Mouse (Mus musculus) neural tube, embryonic 13.5 days (tissue): ENCODE results near the gene H2-M5. TPM values are rescaled to one million over a fixed set of nuclear protein-coding genes. Genes with fewer than 3 reads are reported as not detected.

Experiments
- ATAC-seq: fragments of 200-750 bp; cut with Nextera tagmentation; 2 replicates; pipeline ENCODE4 v1.8.0; 2017; ENCODE audit warnings: low read depth, mild to moderate bottlenecking, moderate TSS enrichment, moderate library complexity
- H3K27ac ChIP-seq: fragments of 300-500 bp; sonication (generic); replicated peaks from 2 replicates; pipeline ENCODE4 v1.5.1; 2015; ENCODE audit warnings: moderate library complexity, mild to moderate bottlenecking, inconsistent platforms
- H3K27me3 ChIP-seq: fragments of 300-500 bp; sonication (generic); 2 replicates; pipeline ENCODE4 v1.6.1; 2015; ENCODE audit warnings: mild to moderate bottlenecking, inconsistent platforms
- H3K36me3 ChIP-seq: fragments of 300-500 bp; sonication (generic); 2 replicates; pipeline ENCODE4 v1.6.1; 2015; ENCODE audit warnings: mild to moderate bottlenecking, inconsistent platforms
- H3K4me1 ChIP-seq: fragments of 300-500 bp; sonication (generic); replicated peaks from 2 replicates; pipeline ENCODE4 v1.6.1; 2015; ENCODE audit warnings: inconsistent platforms
- H3K4me2 ChIP-seq: fragments of 300-500 bp; sonication (generic); 2 replicates; pipeline ENCODE4 v1.6.1; 2015; ENCODE audit warnings: inconsistent platforms, mild to moderate bottlenecking, moderate library complexity
- H3K4me3 ChIP-seq: fragments of 300-500 bp; sonication (generic); 2 replicates; pipeline ENCODE4 v1.5.1; 2015; ENCODE audit warnings: mild to moderate bottlenecking, inconsistent platforms
- H3K9ac ChIP-seq: fragments of 300-500 bp; sonication (generic); 2 replicates; pipeline ENCODE4 v1.6.1; 2015; ENCODE audit warnings: moderate library complexity, mild to moderate bottlenecking, inconsistent platforms
- H3K9me3 ChIP-seq: fragments of 300-500 bp; sonication (generic); 2 replicates; pipeline ENCODE4 v1.6.1; 2016; ENCODE audit warnings: inconsistent platforms
- WGBS: fragments of 180-500 bp; shearing (Covaris S2); methylation state at CpG from one replicate; pipeline ENCODE4 v1.1.7; 2015; 5-methylcytosine and 5-hydroxymethylcytosine counted together
- polyA plus RNA-seq: library from polyadenylated mRNA; unstranded; fragments of >200 nt; fragmentation: Nextera tagmentation; extraction: Ambion mirVana; gene quantifications from 2 replicates; pipeline ENCODE4 v1.2.1, GENCODE M21; 2015

Gene H2-M5
- polyA plus RNA-seq, 1 experiment from 2014 or later = 2.3 TPM

- no peaks in the 10 kb centered on the region for H3K27me3 ChIP-seq
- no peak overlapping the region for H3K4me3 ChIP-seq
- H3K36me3 ChIP-seq = peaks cover 75% of the 10 kb centered on the region
- H3K9me3 ChIP-seq = no peaks in the 10 kb centered on the region
- no peak for ATAC-seq
- no peak overlapping the region for H3K4me2 ChIP-seq
- no peak overlapping the region for H3K9ac ChIP-seq
- peaks cover 43% of the 10 kb centered on the region for H3K4me1 ChIP-seq
- no peak overlapping the region for H3K27ac ChIP-seq
- WGBS = 93% methylated on average over 17 of the region's 17 CpGs
These were observed 20.2 kb upstream of the H2-M5 start for GRCm38 (mm10) chr17:37009460-37010042.

- Histone ChIP-seq H3K9ac (no peak overlapping the region), H3K4me2 (no peak overlapping the region), H3K27me3 (no peaks in the 10 kb centered on the region), H3K4me3 (no peak overlapping the region), H3K36me3 (peaks cover 79% of the 10 kb centered on the region), H3K4me1 (peaks cover 57% of the 10 kb centered on the region), H3K9me3 (no peaks in the 10 kb centered on the region), H3K27ac (no peak overlapping the region)
- 95% methylated on average over 6 of the region's 6 CpGs for WGBS
- ATAC-seq = no peak
These were observed 18.8 kb upstream of the H2-M5 start for GRCm38 (mm10) chr17:37008161-37008560.

GRCm38 (mm10) chr17:37003366-37003765 lies 14.0 kb upstream of the H2-M5 start:
- H3K27me3 ChIP-seq = no peaks in the 10 kb centered on the region
- H3K4me3 ChIP-seq = peak overlapping the region; percentile 63
- peaks cover 36% of the 10 kb centered on the region for H3K4me1 ChIP-seq
- peak overlapping the region; percentile 87 for H3K9ac ChIP-seq
- peak overlapping the region; percentile 70 for H3K4me2 ChIP-seq
- H3K36me3 ChIP-seq = peaks cover 38% of the 10 kb centered on the region
- no peaks in the 10 kb centered on the region for H3K9me3 ChIP-seq
- H3K27ac ChIP-seq = peak overlapping the region; percentile 95
- 37% methylated on average over 4 of the region's 4 CpGs for WGBS
- ATAC-seq = peak; percentile 30

GRCm38 (mm10) chr17:37002364-37003330 lies 13.3 kb upstream of the H2-M5 start:
- peak; percentile 90 for ATAC-seq
- H3K4me2 ChIP-seq = peak overlapping the region; percentile 70
- H3K27ac ChIP-seq = peak overlapping the region; percentile 95
- H3K4me1 ChIP-seq = peaks cover 29% of the 10 kb centered on the region
- H3K36me3 ChIP-seq = peaks cover 31% of the 10 kb centered on the region
- H3K4me3 ChIP-seq = peak overlapping the region; percentile 63
- WGBS = under 1% methylated on average over 49 of the region's 49 CpGs
- no peaks in the 10 kb centered on the region for H3K27me3 ChIP-seq
- H3K9ac ChIP-seq = peak overlapping the region; percentile 87
- H3K9me3 ChIP-seq = no peaks in the 10 kb centered on the region

- Histone ChIP-seq H3K9ac (0 out of 2 replicates have a peak within 1 kb of the TSS, but pooled peaks have one; percentile 87), H3K27me3 (no peaks in the 10 kb centered on the region), H3K36me3 (peaks cover 13% of the 10 kb centered on the region), H3K4me1 (peaks cover 25% of the 10 kb centered on the region), H3K4me2 (peak within 1 kb of the TSS; percentile 70), H3K27ac (peak within 1 kb of the TSS; percentile 95), H3K4me3 (peak within 1 kb of the TSS; percentile 63), H3K9me3 (no peaks in the 10 kb centered on the region)
- ATAC-seq = no peak
- WGBS = 94% methylated on average over 7 of the region's 7 CpGs
These were observed 11.5 kb upstream of the H2-M5 start, which contains the start of gene Zfp57 for GRCm38 (mm10) chr17:37000863-37001262. Gene Zfp57, plus strand, starts transcription at chr17:37001163.

GRCm38 (mm10) chr17:36998477-36998876 lies 9.1 kb upstream of the H2-M5 start:
- no peak for ATAC-seq
- H3K4me3 ChIP-seq = no peak overlapping the region
- H3K4me2 ChIP-seq = no peak overlapping the region
- H3K27ac ChIP-seq = no peak overlapping the region
- no peaks in the 10 kb centered on the region for H3K27me3 ChIP-seq
- H3K36me3 ChIP-seq = no peaks in the 10 kb centered on the region
- WGBS = 73% methylated on average over 2 of the region's 2 CpGs
- H3K4me1 ChIP-seq = peaks cover 8% of the 10 kb centered on the region
- no peaks in the 10 kb centered on the region for H3K9me3 ChIP-seq
- H3K9ac ChIP-seq = no peak overlapping the region

GRCm38 (mm10) chr17:36997033-36997735 lies 7.8 kb upstream of the H2-M5 start:
- ATAC-seq = no peak
- no peaks in the 10 kb centered on the region for H3K9me3 ChIP-seq
- WGBS = 31% methylated on average over 7 of the region's 7 CpGs
- H3K27ac ChIP-seq = no peak overlapping the region
- H3K4me3 ChIP-seq = no peak overlapping the region
- H3K4me1 ChIP-seq = peaks cover 4% of the 10 kb centered on the region; the same call in 1 of the 2 replicates
- no peaks in the 10 kb centered on the region for H3K36me3 ChIP-seq
- no peaks in the 10 kb centered on the region for H3K27me3 ChIP-seq
- H3K4me2 ChIP-seq = no peak overlapping the region
- no peak overlapping the region for H3K9ac ChIP-seq

GRCm38 (mm10) chr17:36995448-36995847 lies 6.1 kb upstream of the H2-M5 start:
- Histone ChIP-seq H3K9me3 (no peaks in the 10 kb centered on the region), H3K4me1 (no peaks in the 10 kb centered on the region), H3K27ac (no peak overlapping the region), H3K4me3 (no peak overlapping the region), H3K36me3 (no peaks in the 10 kb centered on the region), H3K4me2 (no peak overlapping the region), H3K9ac (no peak overlapping the region), H3K27me3 (no peaks in the 10 kb centered on the region)
- no peak for ATAC-seq
- WGBS = 71% methylated on average over 3 of the region's 3 CpGs

- no peaks in the 10 kb centered on the region for H3K9me3 ChIP-seq
- no peaks in the 10 kb centered on the region for H3K4me1 ChIP-seq
- H3K4me2 ChIP-seq = no peak overlapping the region
- no peak overlapping the region for H3K27ac ChIP-seq
- 91% methylated on average over 2 of the region's 2 CpGs for WGBS
- no peak overlapping the region for H3K4me3 ChIP-seq
- ATAC-seq = no peak
- no peaks in the 10 kb centered on the region for H3K36me3 ChIP-seq
- H3K27me3 ChIP-seq = peaks cover 6% of the 10 kb centered on the region
- H3K9ac ChIP-seq = no peak overlapping the region
These were observed 5.2 kb upstream of the H2-M5 start for GRCm38 (mm10) chr17:36994528-36994927.

GRCm38 (mm10) chr17:36993770-36994325 lies 4.5 kb upstream of the H2-M5 start:
- H3K27ac ChIP-seq = no peak overlapping the region
- no peaks in the 10 kb centered on the region for H3K36me3 ChIP-seq
- WGBS = 78% methylated on average over 4 of the region's 4 CpGs
- H3K9me3 ChIP-seq = no peaks in the 10 kb centered on the region
- no peak overlapping the region for H3K4me3 ChIP-seq
- H3K4me2 ChIP-seq = no peak overlapping the region
- no peaks in the 10 kb centered on the region for H3K4me1 ChIP-seq
- no peak for ATAC-seq
- H3K9ac ChIP-seq = no peak overlapping the region
- H3K27me3 ChIP-seq = peaks cover 13% of the 10 kb centered on the region

GRCm38 (mm10) chr17:36992336-36993104 lies 3.2 kb upstream of the H2-M5 start:
- H3K4me1 ChIP-seq = 0 out of 2 replicates have a peak, but pooled peaks cover 4% of the 10 kb centered on the region
- no peak overlapping the region for H3K4me2 ChIP-seq
- 71% methylated on average over 3 of the region's 3 CpGs for WGBS
- no peaks in the 10 kb centered on the region for H3K36me3 ChIP-seq
- H3K27ac ChIP-seq = no peak overlapping the region
- no peaks in the 10 kb centered on the region for H3K9me3 ChIP-seq
- ATAC-seq = no peak
- H3K9ac ChIP-seq = no peak overlapping the region
- no peak overlapping the region for H3K4me3 ChIP-seq
- H3K27me3 ChIP-seq = peaks cover 26% of the 10 kb centered on the region
